Mouse (Mus musculus): Measurements from ENCODE around the gene Jak3.

The Jak3 gene

GRCm38 (mm10) chr8:71678216-71678615 is 2.1 kb downstream of the Jak3 start:
- no peak for TF ChIP-seq CTCF (conservative IDR thresholded peaks at IDR 0.05; ENCODE audit: low read length)
- TF ChIP-seq POU5F1 (IDR thresholded peaks at IDR 0.05; ENCODE audit: borderline replicate concordance, low read length), result no peak
- no peak for TF ChIP-seq NANOG (IDR thresholded peaks at IDR 0.05; ENCODE audit: borderline replicate concordance, low read length)
- no peaks in the 10 kb centered on the region for H3K9me3 ChIP-seq (ENCODE audit: low read length)
- H3K36me3 ChIP-seq (ENCODE audit: insufficient read depth, low read length), result peaks cover 42% of the 10 kb centered on the region
- peak overlapping the region; percentile 83 for H3K4me3 ChIP-seq (replicated peaks; ENCODE audit: low read length)
- H3K27me3 ChIP-seq (ENCODE audit: insufficient read depth, low read length), result peaks cover 28% of the 10 kb centered on the region
- H3K4me1 ChIP-seq (replicated peaks; ENCODE audit: low read depth, low read length), result peaks cover 90% of the 10 kb centered on the region

- H3K9me3 ChIP-seq (ENCODE audit: low read length), result no peaks in the 10 kb centered on the region
- H3K27me3 ChIP-seq (ENCODE audit: insufficient read depth, low read length), result peaks cover 35% of the 10 kb centered on the region
- no peak for TF ChIP-seq NANOG (IDR thresholded peaks at IDR 0.05; ENCODE audit: borderline replicate concordance, low read length)
- TF ChIP-seq CTCF (conservative IDR thresholded peaks at IDR 0.05; ENCODE audit: low read length), result no peak
- H3K4me3 ChIP-seq (replicated peaks; ENCODE audit: low read length), result peak overlapping the region; percentile 83
- peaks cover 90% of the 10 kb centered on the region for H3K4me1 ChIP-seq (replicated peaks; ENCODE audit: low read depth, low read length)
- H3K36me3 ChIP-seq (ENCODE audit: insufficient read depth, low read length), result peaks cover 51% of the 10 kb centered on the region
Measured at GRCm38 (mm10) chr8:71679116-71679515, 3.0 kb downstream of the Jak3 start.

GRCm38 (mm10) chr8:71679550-71680168 is 3.6 kb downstream of the Jak3 start:
- no peak for TF ChIP-seq NANOG (IDR thresholded peaks at IDR 0.05; ENCODE audit: borderline replicate concordance, low read length)
- TF ChIP-seq POU5F1 (IDR thresholded peaks at IDR 0.05; ENCODE audit: borderline replicate concordance, low read length), result no peak
- no peak for TF ChIP-seq CTCF (conservative IDR thresholded peaks at IDR 0.05; ENCODE audit: low read length)
- Histone ChIP-seq H3K9me3 (ENCODE audit: low read length) (no peaks in the 10 kb centered on the region), H3K4me1 (replicated peaks; ENCODE audit: low read depth, low read length) (peaks cover 92% of the 10 kb centered on the region), H3K27me3 (ENCODE audit: insufficient read depth, low read length) (peaks cover 35% of the 10 kb centered on the region), H3K4me3 (replicated peaks; ENCODE audit: low read length) (peak overlapping the region; percentile 83), H3K36me3 (ENCODE audit: insufficient read depth, low read length) (peaks cover 56% of the 10 kb centered on the region)

DNA sequence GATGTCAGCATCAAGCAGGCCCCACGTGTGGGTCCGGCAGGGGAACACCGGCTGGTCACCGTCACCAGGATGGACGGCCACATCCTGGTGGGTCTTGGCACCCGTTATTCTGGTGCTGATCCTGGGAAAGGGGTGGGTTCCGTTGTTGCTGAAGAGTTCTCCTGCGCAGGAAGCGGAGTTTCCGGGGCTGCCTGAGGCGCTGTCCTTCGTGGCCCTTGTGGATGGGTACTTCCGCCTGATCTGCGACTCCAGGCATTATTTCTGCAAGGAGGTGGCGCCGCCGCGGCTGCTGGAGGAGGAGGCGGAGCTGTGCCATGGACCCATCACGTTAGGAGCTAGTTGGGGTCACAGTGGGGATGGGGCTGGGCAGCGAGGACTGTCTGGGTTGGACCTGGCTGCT is 4.4 kb downstream of the Jak3 start:
- TF ChIP-seq CTCF (conservative IDR thresholded peaks at IDR 0.05; ENCODE audit: low read length), result no peak
- TF ChIP-seq NANOG (IDR thresholded peaks at IDR 0.05; ENCODE audit: borderline replicate concordance, low read length), result no peak
- TF ChIP-seq POU5F1 (IDR thresholded peaks at IDR 0.05; ENCODE audit: borderline replicate concordance, low read length), result no peak
- H3K4me1 ChIP-seq (replicated peaks; ENCODE audit: low read depth, low read length), result peaks cover 92% of the 10 kb centered on the region
- peak overlapping the region; percentile 35; the same call in 1 of the 2 replicates for H3K4me3 ChIP-seq (replicated peaks; ENCODE audit: low read length)
- peaks cover 41% of the 10 kb centered on the region for H3K27me3 ChIP-seq (ENCODE audit: insufficient read depth, low read length)
- no peaks in the 10 kb centered on the region for H3K9me3 ChIP-seq (ENCODE audit: low read length)
- peaks cover 64% of the 10 kb centered on the region for H3K36me3 ChIP-seq (ENCODE audit: insufficient read depth, low read length)

- Histone ChIP-seq H3K27me3 (ENCODE audit: insufficient read depth, low read length) (peaks cover 41% of the 10 kb centered on the region), H3K4me1 (replicated peaks; ENCODE audit: low read depth, low read length) (peaks cover 97% of the 10 kb centered on the region), H3K9me3 (ENCODE audit: low read length) (no peaks in the 10 kb centered on the region), H3K36me3 (ENCODE audit: insufficient read depth, low read length) (peaks cover 73% of the 10 kb centered on the region), H3K4me3 (replicated peaks; ENCODE audit: low read length) (peak overlapping the region; percentile 55)
- TF ChIP-seq NANOG (IDR thresholded peaks at IDR 0.05; ENCODE audit: borderline replicate concordance, low read length) (no peak), POU5F1 (IDR thresholded peaks at IDR 0.05; ENCODE audit: borderline replicate concordance, low read length) (no peak), CTCF (conservative IDR thresholded peaks at IDR 0.05; ENCODE audit: low read length) (no peak)
Measured at GRCm38 (mm10) chr8:71681369-71681915, 5.3 kb downstream of the Jak3 start.

GRCm38 (mm10) chr8:71682832-71683231 is 6.7 kb downstream of the Jak3 start:
- Histone ChIP-seq H3K4me1 (replicated peaks; ENCODE audit: low read depth, low read length) (peaks cover 98% of the 10 kb centered on the region), H3K36me3 (ENCODE audit: insufficient read depth, low read length) (peaks cover 82% of the 10 kb centered on the region), H3K4me3 (replicated peaks; ENCODE audit: low read length) (no peak overlapping the region), H3K27me3 (ENCODE audit: insufficient read depth, low read length) (peaks cover 47% of the 10 kb centered on the region), H3K9me3 (ENCODE audit: low read length) (no peaks in the 10 kb centered on the region)
- TF ChIP-seq NANOG (IDR thresholded peaks at IDR 0.05; ENCODE audit: borderline replicate concordance, low read length) (no peak), CTCF (conservative IDR thresholded peaks at IDR 0.05; ENCODE audit: low read length) (no peak), POU5F1 (IDR thresholded peaks at IDR 0.05; ENCODE audit: borderline replicate concordance, low read length) (no peak)

GRCm38 (mm10) chr8:71684701-71685100 is 8.6 kb downstream of the Jak3 start:
- Histone ChIP-seq H3K4me1 (replicated peaks; ENCODE audit: low read depth, low read length) (peaks cover 96% of the 10 kb centered on the region), H3K27me3 (ENCODE audit: insufficient read depth, low read length) (peaks cover 58% of the 10 kb centered on the region), H3K4me3 (replicated peaks; ENCODE audit: low read length) (peak overlapping the region; percentile 70), H3K36me3 (ENCODE audit: insufficient read depth, low read length) (peaks cover 73% of the 10 kb centered on the region), H3K9me3 (ENCODE audit: low read length) (no peaks in the 10 kb centered on the region)
- TF ChIP-seq NANOG (IDR thresholded peaks at IDR 0.05; ENCODE audit: borderline replicate concordance, low read length) (no peak), POU5F1 (IDR thresholded peaks at IDR 0.05; ENCODE audit: borderline replicate concordance, low read length) (no peak), CTCF (conservative IDR thresholded peaks at IDR 0.05; ENCODE audit: low read length) (no peak)

GRCm38 (mm10) chr8:71685573-71685972 is 9.5 kb downstream of the Jak3 start:
- H3K27me3 ChIP-seq (ENCODE audit: insufficient read depth, low read length), result peaks cover 66% of the 10 kb centered on the region

More at GRCm38 (mm10) chr8:71685573-71685972, 9.5 kb downstream of the Jak3 start:
- TF ChIP-seq NANOG (IDR thresholded peaks at IDR 0.05; ENCODE audit: borderline replicate concordance, low read length) (no peak), CTCF (conservative IDR thresholded peaks at IDR 0.05; ENCODE audit: low read length) (peak; percentile 11; the same call in 1 of the 2 replicates), POU5F1 (IDR thresholded peaks at IDR 0.05; ENCODE audit: borderline replicate concordance, low read length) (no peak)
- peak overlapping the region; percentile 70 for H3K4me3 ChIP-seq (replicated peaks; ENCODE audit: low read length)
- H3K9me3 ChIP-seq (ENCODE audit: low read length), result no peaks in the 10 kb centered on the region
- peaks cover 71% of the 10 kb centered on the region for H3K36me3 ChIP-seq (ENCODE audit: insufficient read depth, low read length)
- peaks cover 98% of the 10 kb centered on the region for H3K4me1 ChIP-seq (replicated peaks; ENCODE audit: low read depth, low read length)

Measured in E14TG2a.4 (cell line).